Mouse (Mus musculus) MEL (cell line): Measurements from ENCODE around the gene Samd9l. TPM values are rescaled to one million over a fixed set of nuclear protein-coding genes. Genes with fewer than 3 reads are reported as not detected.
"Not testable (repeated sequence)": the region's sequence is repeated elsewhere in the genome, so short reads cannot be mapped to it uniquely, and the experiment has no call there.

ENCODE experiments used
- DNase-seq: peaks from one replicate; pipeline ENCODE4 v3.0.0; 2011; ENCODE audit warnings: low read depth, low spot score
- H3K27ac ChIP-seq: 2 replicates; pipeline ENCODE4 v1.5.1; 2012; ENCODE audit warnings: low read depth, mild to moderate bottlenecking, control low read depth, low read length, moderate library complexity; ENCODE audit not compliant: control insufficient read depth
- H3K27me3 ChIP-seq, 2 experiments: fragments of 150-350 bp in 1 of 2; sonication (generic) in 1 of 2; 2 replicates each; pipeline ENCODE4 v1.6.1; 2012; ENCODE audit warnings: low read length in 2 of 2, mild to moderate bottlenecking in 2 of 2, improper control_type of control experiment in 1 of 2, moderate library complexity in 1 of 2; ENCODE audit not compliant: insufficient read depth in 2 of 2, control insufficient read depth in 1 of 2
- H3K36me3 ChIP-seq, 2 experiments: 2 replicates each; pipeline ENCODE4 v1.6.1; 2012 to 2014; ENCODE audit warnings: low read length in 2 of 2, improper control_type of control experiment in 1 of 2, inconsistent platforms in 1 of 2, mild to moderate bottlenecking in 1 of 2; ENCODE audit not compliant: insufficient read depth in 2 of 2, control insufficient read depth in 1 of 2
- H3K4me1 ChIP-seq, 2 experiments: fragments of 150-350 bp in 1 of 2; sonication (generic) in 1 of 2; 2 replicates each; pipeline ENCODE4 v1.6.1; 2012; ENCODE audit warnings: low read length in 2 of 2, improper control_type of control experiment in 1 of 2, mild to moderate bottlenecking in 1 of 2; ENCODE audit not compliant: insufficient read depth in 2 of 2, control insufficient read depth in 1 of 2
- H3K4me3 ChIP-seq, 2 experiments: fragments of 150-350 bp in 1 of 2; sonication (generic) in 1 of 2; 2 replicates each; pipeline ENCODE4 v1.5.1; 2012; ENCODE audit warnings: low read depth in 2 of 2, low read length in 2 of 2, mild to moderate bottlenecking in 2 of 2, moderate library complexity in 2 of 2, control low read depth in 1 of 2, improper control_type of control experiment in 1 of 2; ENCODE audit not compliant: control insufficient read depth in 1 of 2, insufficient read depth in 1 of 2
- H3K79me2 ChIP-seq: 2 replicates; pipeline ENCODE4 v1.6.1; 2012; ENCODE audit warnings: mild to moderate bottlenecking, low read length, moderate library complexity; ENCODE audit not compliant: control insufficient read depth, poor library complexity, insufficient read depth
- H3K9ac ChIP-seq: 2 replicates; pipeline ENCODE4 v1.6.1; 2012; ENCODE audit warnings: low read depth, mild to moderate bottlenecking, control low read depth, low read length, moderate library complexity; ENCODE audit not compliant: control insufficient read depth, poor library complexity, severe bottlenecking
- H3K9me3 ChIP-seq: fragments of 150-350 bp; sonication (generic); replicated peaks from 2 replicates; pipeline ENCODE4 v1.6.1; 2012; ENCODE audit warnings: mild to moderate bottlenecking, low read length, improper control_type of control experiment, moderate library complexity; ENCODE audit not compliant: insufficient read depth
- CHD1 ChIP-seq: IDR thresholded peaks from 2 replicates; pipeline ENCODE4 v1.6.1; 2012; ENCODE audit warnings: low read depth, mild to moderate bottlenecking, inconsistent platforms, low read length, improper control_type of control experiment
- CTCF ChIP-seq, 3 experiments: IDR thresholded peaks in 2 of 3; conservative IDR thresholded peaks in 1 of 3; 2 replicates each; pipeline ENCODE4 v1.5.1; 2011 to 2012; ENCODE audit warnings: low read length in 3 of 3, low read depth in 2 of 3, mild to moderate bottlenecking in 2 of 3, improper control_type of control experiment in 1 of 3, inconsistent platforms in 1 of 3, mixed read lengths in 1 of 3, moderate library complexity in 1 of 3; ENCODE audit not compliant: control insufficient read depth in 1 of 3, insufficient read depth in 1 of 3, poor library complexity in 1 of 3, severe bottlenecking in 1 of 3
- ELF1 ChIP-seq: IDR thresholded peaks from 2 replicates; pipeline ENCODE4 v1.6.1; 2014; ENCODE audit warnings: low read depth, mild to moderate bottlenecking, inconsistent platforms, low read length, improper control_type of control experiment, moderate library complexity
- EP300 ChIP-seq, 2 experiments: IDR thresholded peaks; 2 replicates each; pipeline ENCODE4 v1.6.1; 2011; ENCODE audit warnings: improper control_type of control experiment in 2 of 2, low read length in 2 of 2, low read depth in 1 of 2, mild to moderate bottlenecking in 1 of 2
- GATA1 ChIP-seq: IDR thresholded peaks from 2 replicates; pipeline ENCODE4 v1.6.1; 2011; ENCODE audit warnings: low read depth, low read length, improper control_type of control experiment
- HCFC1 ChIP-seq: IDR thresholded peaks from 2 replicates; pipeline ENCODE4 v1.6.1; 2012; ENCODE audit warnings: low read depth, mild to moderate bottlenecking, inconsistent platforms, low read length, improper control_type of control experiment, moderate library complexity
- JUND ChIP-seq: IDR thresholded peaks from 2 replicates; pipeline ENCODE4 v1.6.1; 2011; ENCODE audit warnings: low read depth, mild to moderate bottlenecking, improper control_type of control experiment, low read length
- KAT2A ChIP-seq: conservative IDR thresholded peaks from 2 replicates; pipeline ENCODE4 v1.6.1; 2012; ENCODE audit warnings: low read depth, low read length, improper control_type of control experiment, inconsistent platforms
- MAX ChIP-seq: IDR thresholded peaks from 2 replicates; pipeline ENCODE4 v1.6.1; 2011; ENCODE audit warnings: low read length, improper control_type of control experiment
- MEF2A ChIP-seq: IDR thresholded peaks from 2 replicates; pipeline ENCODE4 v1.6.1; 2014; ENCODE audit warnings: low read depth, mild to moderate bottlenecking, inconsistent platforms, low read length, improper control_type of control experiment; ENCODE audit not compliant: poor library complexity, insufficient replicate concordance, severe bottlenecking; ENCODE audit errors: extremely low read depth
- MXI1 ChIP-seq: IDR thresholded peaks from 2 replicates; pipeline ENCODE4 v1.6.1; 2011; ENCODE audit warnings: mild to moderate bottlenecking, low read depth, low read length, improper control_type of control experiment
- MYC ChIP-seq: IDR thresholded peaks from 2 replicates; pipeline ENCODE4 v1.6.1; 2011; ENCODE audit warnings: low read depth, mild to moderate bottlenecking, low read length, improper control_type of control experiment, moderate library complexity
- NELFE ChIP-seq: IDR thresholded peaks from 2 replicates; pipeline ENCODE4 v1.6.1; 2011; ENCODE audit warnings: low read depth, low read length, improper control_type of control experiment
- NRF1 ChIP-seq: IDR thresholded peaks from 2 replicates; pipeline ENCODE4 v1.6.1; 2014; ENCODE audit warnings: low read depth, mild to moderate bottlenecking, inconsistent platforms, low read length, improper control_type of control experiment, moderate library complexity; ENCODE audit not compliant: poor library complexity, insufficient read depth, severe bottlenecking
- POLR2A ChIP-seq, 2 experiments: IDR thresholded peaks; 2 replicates each; pipeline ENCODE4 v1.6.1; 2011 to 2012; ENCODE audit warnings: low read length in 2 of 2, mild to moderate bottlenecking in 2 of 2, control low read depth in 1 of 2, improper control_type of control experiment in 1 of 2, low read depth in 1 of 2, moderate library complexity in 1 of 2; ENCODE audit not compliant: control insufficient read depth in 1 of 2, insufficient read depth in 1 of 2, poor library complexity in 1 of 2
- SMC3 ChIP-seq: IDR thresholded peaks from 2 replicates; pipeline ENCODE4 v1.6.1; 2011; ENCODE audit warnings: low read depth, low read length, improper control_type of control experiment
- TBP ChIP-seq: IDR thresholded peaks from 2 replicates; pipeline ENCODE4 v1.8.0; 2011; ENCODE audit warnings: low read depth, low read length, improper control_type of control experiment
- USF2 ChIP-seq, 2 experiments: IDR thresholded peaks; 2 replicates each; pipeline ENCODE4 v1.6.1; 2011 to 2012; ENCODE audit warnings: improper control_type of control experiment in 2 of 2, low read length in 2 of 2, borderline replicate concordance in 1 of 2, inconsistent platforms in 1 of 2, low read depth in 1 of 2, mild to moderate bottlenecking in 1 of 2; ENCODE audit not compliant: insufficient read depth in 1 of 2
- ZC3H11A ChIP-seq: IDR thresholded peaks from 2 replicates; pipeline ENCODE4 v1.6.1; 2012; ENCODE audit warnings: low read depth, mild to moderate bottlenecking, inconsistent platforms, low read length, improper control_type of control experiment
- ZKSCAN1 ChIP-seq: IDR thresholded peaks from 2 replicates; pipeline ENCODE4 v1.6.1; 2012; ENCODE audit warnings: low read depth, mild to moderate bottlenecking, inconsistent platforms, low read length, improper control_type of control experiment, moderate library complexity
- ZMIZ1 ChIP-seq: IDR thresholded peaks from 2 replicates; pipeline ENCODE4 v1.6.1; 2012; ENCODE audit warnings: low read depth, mild to moderate bottlenecking, inconsistent platforms, low read length, improper control_type of control experiment, moderate library complexity
- ZNF384 ChIP-seq: IDR thresholded peaks from 2 replicates; pipeline ENCODE4 v1.6.1; 2012; ENCODE audit warnings: low read depth, mild to moderate bottlenecking, inconsistent platforms, low read length, improper control_type of control experiment
- polyA plus RNA-seq, 2 experiments: library from polyadenylated mRNA; stranded (reverse) in 1 of 2; unstranded in 1 of 2; fragments of >175 nt in 1 of 2; fragments of >200 nt in 1 of 2; gene quantifications; 2 replicates each; pipeline versions ENCODE4 v1.2.1 to v1.2.4; 2012; ENCODE audit warnings: low replicate concordance in 2 of 2, low read depth in 1 of 2; ENCODE audit not compliant: insufficient read length in 2 of 2, insufficient read depth in 1 of 2, missing spikeins in 1 of 2
- total RNA-seq: library from RNA; depleted of rRNA; stranded (reverse); fragments of 300-350 nt; gene quantifications from 2 replicates; pipeline ENCODE4 v1.2.3, GENCODE M21; 2012

Gene Samd9l
- total and polyA plus RNA-seq, 3 experiments = 2.6 to 3.3 TPM; not detected in 1

DNA sequence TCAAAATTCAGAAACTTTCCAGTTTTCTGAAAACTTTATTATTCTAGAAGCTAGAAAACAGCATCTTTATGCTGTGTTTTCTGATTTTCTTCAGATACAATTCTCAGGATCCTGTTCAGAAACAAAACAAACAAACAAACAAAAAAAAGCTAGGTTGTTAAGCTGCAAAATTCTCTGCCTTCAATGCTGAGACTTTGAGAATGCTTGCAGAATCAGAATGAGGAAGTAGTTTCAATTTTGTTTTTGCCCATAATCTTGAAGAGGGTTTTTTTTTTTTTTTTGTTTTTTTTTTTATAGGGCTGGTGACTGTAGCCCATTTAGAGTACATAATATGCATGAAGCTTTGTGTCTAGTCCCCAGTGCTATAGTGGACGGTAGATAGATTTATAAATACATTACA, 27.7 kb upstream of the Samd9l start:
- TF ChIP-seq NRF1 (no peak), SMC3 (no peak), NELFE (no peak), TBP (peak; percentile 80), CTCF (IDR thresholded peaks at IDR 0.05 in 2 of 3, conservative IDR thresholded peaks at IDR 0.05 in 1 of 3; ENCODE audit: control insufficient read depth in 1 of 3, insufficient read depth in 1 of 3, low read depth in 2 of 3, low read length in 3 of 3, poor library complexity in 1 of 3, severe bottlenecking in 1 of 3) (no peak), ZKSCAN1 (peak; percentile 43; the same call in 1 of the 2 replicates), MAX (no peak), ZMIZ1 (no peak), POLR2A (IDR thresholded peaks at IDR 0.05; ENCODE audit: control insufficient read depth in 1 of 2, insufficient read depth in 1 of 2, low read depth in 1 of 2, low read length in 2 of 2, poor library complexity in 1 of 2) (no peak), CHD1 (no peak), MEF2A (no peak), JUND (no peak), KAT2A (no peak), EP300 (IDR thresholded peaks at IDR 0.05; ENCODE audit: low read depth in 1 of 2, low read length in 2 of 2) (peak in 1 of 2 experiments; percentile 39; a peak in 1 of 4 replicates), MXI1 (no peak), MYC (no peak), ZNF384 (peak; percentile 96), HCFC1 (no peak), ZC3H11A (no peak), GATA1 (no peak), USF2 (IDR thresholded peaks at IDR 0.05; ENCODE audit: borderline replicate concordance in 1 of 2, insufficient read depth in 1 of 2, low read depth in 1 of 2, low read length in 2 of 2) (no peak), ELF1 (no peak)
- Histone ChIP-seq H3K4me3 (no peak overlapping the region), H3K9ac (no peak overlapping the region), H3K79me2 (no peaks in the 10 kb centered on the region), H3K27me3 (no peaks in the 10 kb centered on the region), H3K36me3 (no peaks in the 10 kb centered on the region), H3K4me1 (no peaks in the 10 kb centered on the region), H3K27ac (no peak overlapping the region), H3K9me3 (no peaks in the 10 kb centered on the region)
- DNase-seq = peak; percentile 60

DNA sequence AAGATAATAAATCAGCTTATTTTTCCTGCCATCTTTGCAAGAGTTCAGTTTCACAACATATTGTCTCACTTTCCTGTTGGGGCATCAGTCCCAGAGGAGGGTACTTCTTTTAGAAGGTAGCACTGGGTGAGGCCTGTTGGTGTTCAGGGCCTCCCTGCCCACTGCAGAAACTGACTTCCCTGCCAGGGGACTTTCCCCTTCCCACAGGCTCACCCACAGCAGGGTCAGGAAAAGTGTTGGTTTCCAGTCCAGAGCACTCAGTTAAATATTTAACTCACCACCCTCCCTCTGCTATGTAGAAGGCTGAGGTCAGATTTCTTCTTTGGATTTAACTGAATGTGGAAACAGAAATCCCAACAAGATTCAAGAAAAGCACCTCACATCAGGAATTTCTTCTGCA, 26.0 kb upstream of the Samd9l start:
- not testable (repeated sequence) for DNase-seq, H3K4me1 ChIP-seq, H3K36me3 ChIP-seq, H3K9me3 ChIP-seq, H3K27ac ChIP-seq, H3K27me3 ChIP-seq, H3K79me2 ChIP-seq, H3K4me3 ChIP-seq, H3K9ac ChIP-seq

DNA sequence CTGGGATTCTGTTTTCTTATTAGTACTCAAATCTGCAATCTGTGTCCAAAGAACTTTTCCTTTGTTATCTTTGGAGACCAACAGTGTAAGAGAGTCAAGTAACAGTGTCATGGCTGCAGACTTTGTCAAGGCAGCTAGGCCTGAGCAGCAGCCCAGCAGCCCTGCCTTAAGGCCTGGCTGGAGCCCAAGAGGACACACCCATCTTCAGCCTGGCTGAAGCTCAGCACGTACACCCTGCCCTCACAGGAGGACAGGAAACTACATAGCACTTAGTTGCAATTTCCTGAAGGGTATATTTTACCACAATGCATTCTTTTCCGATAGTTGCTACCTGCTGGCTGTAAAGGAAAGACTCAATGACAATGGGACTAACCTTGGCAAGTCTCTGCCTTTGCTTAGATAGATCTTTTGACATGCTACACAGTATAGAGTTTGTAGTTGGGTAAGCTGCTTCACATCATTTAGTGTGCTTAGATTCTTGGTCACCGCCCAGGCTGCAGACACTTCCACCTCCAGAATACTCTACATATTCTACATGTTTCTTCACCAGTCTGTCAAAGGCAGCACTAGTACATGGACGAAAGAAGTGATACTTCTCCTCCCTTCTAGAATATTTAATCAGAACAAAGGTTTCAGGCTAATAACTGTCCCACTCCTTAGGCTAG, 25.4 kb upstream of the Samd9l start:
- not testable (repeated sequence) for H3K27me3 ChIP-seq, H3K9me3 ChIP-seq, H3K27ac ChIP-seq, H3K4me1 ChIP-seq, H3K9ac ChIP-seq, H3K4me3 ChIP-seq, H3K36me3 ChIP-seq, H3K79me2 ChIP-seq
- peak; percentile 49 for DNase-seq
